Mouse (Mus musculus) midbrain, embryonic 11.5 days (tissue): Measurements from ENCODE around the gene Ccdc51. TPM values are rescaled to one million over a fixed set of nuclear protein-coding genes. Genes with fewer than 3 reads are reported as not detected.

Source experiments
- ATAC-seq: fragments of 200-750 bp; cut with Nextera tagmentation; 2 replicates; pipeline ENCODE4 v1.8.0; 2017; ENCODE audit warnings: moderate TSS enrichment, moderate library complexity; ENCODE audit not compliant: low FRiP score
- DNase-seq: peaks from one replicate; pipeline ENCODE4 v3.0.0; 2015; ENCODE audit warnings: low spot score; ENCODE audit errors: missing footprints
- H3K27ac ChIP-seq: fragments of 300-500 bp; sonication (generic); 2 replicates; pipeline ENCODE4 v1.5.1; 2014; ENCODE audit warnings: low read depth, low read length
- H3K27me3 ChIP-seq: fragments of 300-500 bp; sonication (generic); 2 replicates; pipeline ENCODE4 v1.6.1; 2014; ENCODE audit warnings: mild to moderate bottlenecking, low read length, moderate library complexity, mixed read lengths; ENCODE audit not compliant: control insufficient read depth, insufficient read depth
- H3K36me3 ChIP-seq: fragments of 300-500 bp; sonication (generic); 2 replicates; pipeline ENCODE4 v1.6.1; 2014; ENCODE audit warnings: mild to moderate bottlenecking, low read length, moderate library complexity, mixed read lengths; ENCODE audit not compliant: control insufficient read depth, insufficient read depth
- H3K4me1 ChIP-seq: fragments of 300-500 bp; sonication (generic); 2 replicates; pipeline ENCODE4 v1.6.1; 2014; ENCODE audit warnings: low read length; ENCODE audit not compliant: control insufficient read depth, insufficient read depth
- H3K4me2 ChIP-seq: fragments of 300-500 bp; sonication (generic); 2 replicates; pipeline ENCODE4 v1.6.1; 2014; ENCODE audit warnings: mild to moderate bottlenecking, moderate library complexity
- H3K4me3 ChIP-seq: fragments of 300-500 bp; sonication (generic); 2 replicates; pipeline ENCODE4 v1.5.1; 2014; ENCODE audit warnings: low read depth, low read length
- H3K9ac ChIP-seq: fragments of 300-500 bp; sonication (generic); 2 replicates; pipeline ENCODE4 v1.6.1; 2014; ENCODE audit warnings: low read length
- H3K9me3 ChIP-seq: fragments of 300-500 bp; sonication (generic); 2 replicates; pipeline ENCODE4 v1.6.1; 2016; ENCODE audit warnings: low read length; ENCODE audit not compliant: control insufficient read depth
- WGBS: fragments of 180-500 bp; shearing (Covaris S2); extraction: QIAGEN DNeasy Blood & Tissue Kit; methylation state at CpG from one replicate; pipeline ENCODE4 v1.1.7; 2014; 5-methylcytosine and 5-hydroxymethylcytosine counted together
- polyA plus RNA-seq: library from polyadenylated mRNA; unstranded; fragments of >200 nt; fragmentation: Nextera tagmentation; extraction: Ambion mirVana; gene quantifications from 2 replicates; pipeline ENCODE4 v1.2.1, GENCODE M21; 2014

The Ccdc51 gene
- polyA plus RNA-seq, 1 experiment from 2014 or later, result 11.4 TPM

- ATAC-seq (no peak), DNase-seq (no peak)
- H3K27ac ChIP-seq, result no peak overlapping the region
- no peak overlapping the region for H3K9ac ChIP-seq
- WGBS, result 82% methylated on average over 12 of the region's 12 CpGs
- H3K4me3 ChIP-seq, result no peak overlapping the region
- no peaks in the 10 kb centered on the region for H3K27me3 ChIP-seq
- no peak overlapping the region for H3K4me2 ChIP-seq
- H3K36me3 ChIP-seq, result peaks cover 52% of the 10 kb centered on the region
- no peaks in the 10 kb centered on the region for H3K9me3 ChIP-seq
- no peaks in the 10 kb centered on the region for H3K4me1 ChIP-seq
These were observed 22.7 kb downstream of the Ccdc51 start for GRCm38 (mm10) chr9:109105011-109105410.

DNA sequence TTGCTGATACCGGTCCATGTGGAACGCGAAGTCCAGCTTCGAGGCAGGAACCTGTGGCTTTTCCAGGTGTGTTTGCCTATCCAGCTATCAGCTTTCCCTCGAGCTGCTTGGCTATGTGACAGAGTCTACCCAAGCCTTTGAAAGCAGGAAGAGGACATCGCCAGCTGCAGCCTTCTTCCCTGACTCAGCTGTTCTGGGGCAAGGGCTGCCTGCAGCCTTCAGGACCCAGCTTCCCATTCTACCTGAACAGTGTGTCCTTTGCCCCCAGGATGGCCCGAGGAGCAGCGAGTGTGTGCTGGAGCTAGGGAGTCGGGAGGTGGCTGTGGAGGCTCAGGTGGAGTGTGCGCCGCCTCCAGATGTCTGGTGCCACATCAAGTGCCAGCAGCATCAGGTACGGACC lies 23.4 kb downstream of the Ccdc51 start:
- DNase-seq (no peak), ATAC-seq (no peak)
- Histone ChIP-seq H3K36me3 (peaks cover 55% of the 10 kb centered on the region), H3K4me3 (no peak overlapping the region), H3K4me2 (no peak overlapping the region), H3K27me3 (no peaks in the 10 kb centered on the region), H3K9me3 (no peaks in the 10 kb centered on the region), H3K4me1 (no peaks in the 10 kb centered on the region), H3K9ac (no peak overlapping the region), H3K27ac (no peak overlapping the region)
- 96% methylated on average over 12 of the region's 12 CpGs for WGBS

GRCm38 (mm10) chr9:109107341-109107740 lies 25.0 kb downstream of the Ccdc51 start:
- no peaks in the 10 kb centered on the region for H3K9me3 ChIP-seq
- H3K27me3 ChIP-seq, result no peaks in the 10 kb centered on the region

GRCm38 (mm10) chr9:109110240-109110639 lies 27.9 kb downstream of the Ccdc51 start:
- Histone ChIP-seq H3K36me3 (peaks cover 69% of the 10 kb centered on the region), H3K4me1 (no peaks in the 10 kb centered on the region), H3K27ac (no peak overlapping the region), H3K4me2 (no peak overlapping the region), H3K27me3 (no peaks in the 10 kb centered on the region), H3K9me3 (no peaks in the 10 kb centered on the region), H3K9ac (no peak overlapping the region), H3K4me3 (no peak overlapping the region)
- ATAC-seq (no peak), DNase-seq (no peak)
- 91% methylated on average over 11 of the region's 11 CpGs for WGBS

More at GRCm38 (mm10) chr9:109107341-109107740, 25.0 kb downstream of the Ccdc51 start:
- no peak overlapping the region for H3K27ac ChIP-seq
- no peak for DNase-seq
- no peak for ATAC-seq
- no peak overlapping the region for H3K9ac ChIP-seq
- WGBS, result 92% methylated on average over 6 of the region's 6 CpGs
- no peak overlapping the region for H3K4me3 ChIP-seq
- H3K36me3 ChIP-seq, result peaks cover 67% of the 10 kb centered on the region
- H3K4me2 ChIP-seq, result no peak overlapping the region
- no peaks in the 10 kb centered on the region for H3K4me1 ChIP-seq

DNA sequence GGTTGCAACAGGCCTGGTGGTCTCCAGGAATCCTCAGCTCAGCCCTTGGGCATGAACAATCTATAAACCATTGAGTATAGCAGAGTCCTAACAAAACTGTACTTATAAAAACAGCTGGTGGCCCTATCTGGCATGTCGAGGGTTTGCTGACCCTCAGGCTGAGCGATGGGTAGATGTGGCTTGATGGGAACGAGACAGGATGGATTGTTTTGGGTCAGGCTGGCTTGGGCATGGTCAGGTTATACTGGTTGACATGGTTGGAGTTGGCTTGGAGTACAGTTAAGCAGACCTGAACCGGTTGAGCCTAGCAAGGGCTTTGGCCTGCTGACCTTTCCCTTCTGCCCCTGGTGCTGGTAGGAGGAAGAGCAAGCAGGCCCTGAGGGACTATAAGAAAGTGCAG lies 28.8 kb downstream of the Ccdc51 start:
- WGBS, result 89% methylated on average over 4 of the region's 4 CpGs

GRCm38 (mm10) chr9:109111591-109111990 lies 29.3 kb downstream of the Ccdc51 start:
- WGBS, result 94% methylated on average over 9 of the region's 9 CpGs

More for the DNA sequence above, 28.8 kb downstream of the Ccdc51 start:
- Histone ChIP-seq H3K27ac (no peak overlapping the region), H3K9ac (no peak overlapping the region), H3K27me3 (no peaks in the 10 kb centered on the region), H3K4me3 (no peak overlapping the region), H3K36me3 (peaks cover 66% of the 10 kb centered on the region), H3K9me3 (no peaks in the 10 kb centered on the region), H3K4me2 (no peak overlapping the region), H3K4me1 (no peaks in the 10 kb centered on the region)
- DNase-seq, result no peak
- ATAC-seq, result no peak

DNA sequence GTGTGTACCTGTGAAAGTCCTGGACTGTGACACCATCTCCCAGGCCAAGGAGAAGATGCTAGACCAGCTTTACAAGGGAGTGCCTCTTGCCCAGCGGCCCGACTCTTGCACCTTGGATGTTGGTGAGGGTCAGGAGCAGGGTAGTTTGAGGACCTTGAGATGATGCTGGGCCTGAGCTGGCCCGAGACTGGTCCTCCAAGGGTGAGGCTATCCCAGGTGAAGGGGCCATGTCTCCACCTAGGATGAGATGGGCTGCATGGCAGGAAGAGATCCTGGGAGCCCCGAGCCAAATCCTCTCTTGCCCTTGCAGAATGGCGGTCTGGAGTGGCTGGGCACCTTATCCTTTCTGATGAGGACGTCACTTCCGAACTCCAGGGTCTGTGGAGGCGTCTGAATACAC lies 31.0 kb downstream of the Ccdc51 start:
- H3K9me3 ChIP-seq, result no peaks in the 10 kb centered on the region
- 90% methylated on average over 8 of the region's 8 CpGs for WGBS
- no peaks in the 10 kb centered on the region for H3K27me3 ChIP-seq
- ATAC-seq (no peak), DNase-seq (no peak)
- no peak overlapping the region for H3K27ac ChIP-seq
- H3K36me3 ChIP-seq, result peaks cover 73% of the 10 kb centered on the region
- no peak overlapping the region for H3K4me2 ChIP-seq
- no peaks in the 10 kb centered on the region for H3K4me1 ChIP-seq
- no peak overlapping the region for H3K9ac ChIP-seq
- no peak overlapping the region for H3K4me3 ChIP-seq

More at GRCm38 (mm10) chr9:109111591-109111990, 29.3 kb downstream of the Ccdc51 start:
- no peaks in the 10 kb centered on the region for H3K9me3 ChIP-seq
- ATAC-seq (no peak), DNase-seq (no peak)
- H3K27ac ChIP-seq, result no peak overlapping the region
- H3K4me2 ChIP-seq, result no peak overlapping the region
- no peak overlapping the region for H3K9ac ChIP-seq
- H3K4me3 ChIP-seq, result no peak overlapping the region
- peaks cover 67% of the 10 kb centered on the region for H3K36me3 ChIP-seq
- no peaks in the 10 kb centered on the region for H3K27me3 ChIP-seq
- no peaks in the 10 kb centered on the region for H3K4me1 ChIP-seq

- no peak overlapping the region for H3K4me3 ChIP-seq
- H3K27me3 ChIP-seq, result no peaks in the 10 kb centered on the region
- H3K4me1 ChIP-seq, result no peaks in the 10 kb centered on the region
- no peak overlapping the region for H3K9ac ChIP-seq
- H3K36me3 ChIP-seq, result peaks cover 74% of the 10 kb centered on the region
- no peaks in the 10 kb centered on the region for H3K9me3 ChIP-seq
- no peak overlapping the region for H3K4me2 ChIP-seq
- WGBS, result 96% methylated on average over 11 of the region's 11 CpGs
- DNase-seq, result no peak
- no peak for ATAC-seq
- H3K27ac ChIP-seq, result no peak overlapping the region
These were observed 32.0 kb downstream of the Ccdc51 start for GRCm38 (mm10) chr9:109114276-109114675.

DNA sequence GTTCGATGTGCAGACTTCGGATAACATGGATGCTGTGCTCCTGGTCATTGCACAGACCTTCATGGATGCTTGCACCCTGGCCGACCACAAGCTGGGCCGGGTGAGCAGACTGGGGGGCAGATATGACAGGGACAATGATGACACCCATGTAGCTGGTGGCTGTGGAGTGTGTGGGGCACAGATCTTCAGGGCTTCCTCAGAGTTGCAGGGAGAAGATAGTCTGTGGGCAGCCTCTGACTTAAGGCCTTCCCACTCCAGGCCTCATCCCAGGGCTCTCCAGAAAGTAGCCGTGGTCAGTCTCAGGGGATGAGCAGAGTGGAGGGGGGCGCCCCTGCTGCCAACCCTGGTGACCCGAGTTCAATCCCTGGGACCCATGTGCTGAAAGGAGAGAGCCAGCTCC lies 32.6 kb downstream of the Ccdc51 start:
- H3K4me1 ChIP-seq, result no peaks in the 10 kb centered on the region
- peaks cover 73% of the 10 kb centered on the region for H3K36me3 ChIP-seq
- peak; percentile 12 for DNase-seq
- H3K4me3 ChIP-seq, result no peak overlapping the region
- no peak overlapping the region for H3K27ac ChIP-seq
- no peaks in the 10 kb centered on the region for H3K27me3 ChIP-seq
- H3K9me3 ChIP-seq, result no peaks in the 10 kb centered on the region
- WGBS, result 92% methylated on average over 7 of the region's 7 CpGs
- H3K4me2 ChIP-seq, result no peak overlapping the region
- H3K9ac ChIP-seq, result no peak overlapping the region
- no peak for ATAC-seq

DNA sequence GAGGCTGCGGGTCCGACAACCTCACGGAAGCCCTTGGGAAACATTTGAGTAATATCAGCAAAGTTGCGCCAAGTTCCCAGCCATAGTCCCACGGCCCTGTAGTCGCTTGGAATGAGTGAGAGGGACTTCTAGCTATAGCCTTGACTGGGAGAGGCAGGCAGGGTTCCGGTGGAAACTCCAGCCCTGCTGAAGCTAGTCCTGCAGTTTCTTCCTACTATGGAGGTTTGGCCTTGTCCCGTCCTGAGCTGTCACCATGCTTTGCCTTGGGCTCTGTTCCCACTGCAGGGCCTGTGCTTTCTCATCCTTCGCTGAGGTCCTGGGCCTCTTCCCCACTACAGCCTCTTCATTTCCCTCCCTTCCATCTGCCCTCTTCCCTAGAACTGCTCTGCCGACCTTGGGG lies 33.9 kb downstream of the Ccdc51 start:
- Histone ChIP-seq H3K9ac (no peak overlapping the region), H3K27ac (no peak overlapping the region), H3K4me1 (no peaks in the 10 kb centered on the region), H3K4me3 (no peak overlapping the region), H3K9me3 (no peaks in the 10 kb centered on the region), H3K36me3 (peaks cover 65% of the 10 kb centered on the region), H3K27me3 (no peaks in the 10 kb centered on the region), H3K4me2 (no peak overlapping the region)
- WGBS, result 92% methylated on average over 10 of the region's 10 CpGs
- ATAC-seq (no peak), DNase-seq (no peak)
